Mouse (Mus musculus): Measurements from ENCODE around the gene Tmem45a.
"Not testable (repeated sequence)": the region's sequence is repeated elsewhere in the genome, so short reads cannot be mapped to it uniquely, and the experiment has no call there.

Gene Tmem45a

DNA sequence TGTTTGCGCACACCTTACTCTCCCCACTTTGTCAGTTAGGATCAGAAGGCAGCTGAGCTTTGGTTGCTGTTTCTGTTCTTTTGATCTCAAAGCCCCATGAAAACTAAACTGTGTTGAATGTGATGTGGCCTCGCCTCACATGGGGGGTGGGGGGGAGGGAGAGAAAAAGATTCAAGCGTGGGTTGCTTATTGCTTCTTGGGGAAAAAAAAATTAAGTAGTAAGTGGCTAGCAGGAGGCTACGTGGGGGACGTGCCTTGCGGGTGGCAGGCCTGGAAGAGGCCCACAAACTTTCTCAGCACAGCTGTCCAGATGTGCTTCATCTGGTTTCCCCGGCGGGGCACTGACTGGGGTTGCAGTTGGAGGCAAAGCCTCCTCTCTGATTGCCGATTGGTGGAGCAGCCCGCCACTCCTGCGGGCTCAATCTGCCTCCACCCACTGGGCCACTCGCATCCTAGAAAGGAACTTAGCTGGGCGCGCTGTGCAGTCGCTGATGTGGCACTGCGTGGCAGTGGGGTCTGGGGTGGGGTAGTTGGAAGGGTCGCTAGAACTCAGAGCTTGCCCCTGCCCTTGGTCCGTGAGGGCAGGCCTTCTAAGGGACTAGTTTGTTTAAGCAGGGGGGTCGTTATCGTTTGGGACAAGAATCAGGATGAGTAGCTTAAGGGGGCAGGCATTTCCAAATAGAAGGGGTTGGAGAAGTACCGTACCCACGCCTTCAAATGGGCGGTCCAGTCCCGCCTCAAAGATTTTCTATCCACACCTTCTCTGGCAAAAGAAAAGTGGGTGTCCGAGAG, at the start of gene Tmem45a:
Gene Tmem45a, minus strand, starts transcription at position 343 of the 792 bp plus-strand sequence.
- DNase-seq = peak; percentile 94

DNA sequence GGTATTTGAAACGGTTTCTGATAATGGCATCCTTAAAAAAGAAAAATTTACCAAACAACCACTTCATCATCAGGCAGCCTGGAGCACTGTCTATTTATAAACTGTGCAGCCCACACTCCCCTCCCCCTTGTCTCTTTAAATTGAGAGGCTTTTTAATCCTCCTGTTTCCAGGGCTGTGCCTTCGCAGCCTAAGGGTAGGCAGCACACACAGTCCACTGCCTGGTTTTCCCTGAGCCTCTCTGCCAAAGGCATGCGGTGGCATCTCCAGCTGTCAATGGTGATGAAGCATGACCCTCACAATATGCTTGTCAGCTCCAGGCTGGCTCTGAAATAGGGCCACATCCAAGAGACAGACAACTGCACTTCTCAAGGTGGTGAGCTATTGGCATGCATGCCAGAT, 42.1 kb upstream of the Tmem45a start, which contains the start of gene Lnp1:
Gene Lnp1, minus strand, starts transcription at position 39 of the 400 bp plus-strand sequence.
- DNase-seq = no peak

DNA sequence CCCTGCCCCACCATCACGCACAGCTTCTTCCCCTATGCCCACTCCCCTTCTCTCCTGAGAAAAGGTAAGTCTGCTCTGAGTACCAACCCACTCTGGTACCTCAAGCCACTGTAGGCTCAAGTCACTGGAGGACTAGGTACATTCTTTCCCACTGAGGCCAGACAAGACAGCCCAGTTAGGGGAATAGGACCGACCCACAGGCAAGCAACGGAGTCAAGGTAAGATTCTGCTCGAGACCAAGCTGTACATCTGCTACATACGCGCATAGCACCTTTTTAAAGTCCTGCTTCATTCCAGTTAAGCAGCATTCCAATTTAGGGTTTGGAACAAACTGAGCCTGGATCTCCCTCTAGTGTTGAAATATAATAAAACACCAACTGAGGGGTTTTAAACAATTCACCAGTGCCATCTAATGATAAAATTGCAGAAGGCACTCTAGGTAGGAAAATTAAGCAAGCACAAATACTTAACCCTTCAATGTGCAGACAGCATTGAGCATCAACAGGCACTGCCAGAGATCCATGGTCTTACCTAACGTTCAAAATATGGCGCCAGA, 34.2 kb upstream of the Tmem45a start:
- DNase-seq = peak; percentile 48

DNA sequence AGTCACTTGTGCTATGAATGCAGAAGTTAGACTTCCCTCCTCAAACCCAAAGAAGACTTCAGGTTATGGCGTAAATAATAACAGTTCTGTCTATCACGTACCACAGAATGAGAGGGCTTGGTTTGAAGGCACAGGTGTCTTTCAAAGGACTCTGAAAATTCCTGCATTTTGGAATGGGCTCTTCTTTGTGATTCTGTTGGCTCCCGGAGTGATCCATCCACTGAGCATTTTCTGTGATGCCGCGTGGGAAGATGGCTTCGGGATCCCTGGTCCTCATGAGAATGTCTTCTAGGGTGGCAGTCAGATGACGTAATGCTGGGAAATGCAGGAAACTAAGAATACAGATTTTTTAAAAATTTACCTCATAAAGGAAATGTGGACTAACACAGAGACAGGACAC, 31.3 kb upstream of the Tmem45a start:
- no peak for DNase-seq

DNA sequence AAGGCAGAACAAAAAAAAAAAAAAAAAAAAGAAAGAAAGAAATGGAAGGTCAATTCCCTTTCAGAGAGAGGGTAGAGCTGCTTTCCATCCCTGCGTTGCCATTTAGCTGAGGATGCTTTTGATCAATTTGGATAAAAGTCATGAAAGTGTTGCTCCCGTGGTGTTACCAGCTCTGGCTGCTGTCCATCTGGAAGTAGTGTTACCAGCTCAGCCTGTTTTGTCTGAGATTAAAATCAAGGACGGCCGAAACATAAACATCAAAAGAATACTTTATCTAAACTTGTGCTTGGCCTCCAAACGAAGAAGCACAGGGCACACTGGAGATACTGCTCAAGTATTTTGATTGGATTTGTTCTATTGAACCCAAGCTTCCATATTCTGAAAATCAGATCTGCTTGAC, 23.0 kb upstream of the Tmem45a start:
- no peak for DNase-seq

DNA sequence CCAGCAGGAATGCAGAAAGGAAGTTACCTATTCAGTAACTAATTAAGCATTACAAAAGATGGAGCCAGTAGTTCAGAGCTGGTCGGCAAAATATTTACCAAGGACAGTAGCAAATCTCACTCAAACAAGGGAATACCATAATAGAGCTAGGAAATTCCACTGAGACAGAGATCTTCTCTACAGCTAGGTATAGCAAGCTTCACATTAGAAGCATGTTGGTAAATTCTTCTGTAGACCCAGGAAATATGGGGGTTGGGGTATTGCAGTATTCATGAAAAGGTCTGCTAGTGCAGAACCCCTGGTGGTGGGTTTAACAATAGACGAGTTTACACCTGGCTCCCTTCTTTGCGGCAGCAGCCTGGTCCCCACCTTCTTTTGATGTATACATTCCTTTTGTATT, 16.2 kb upstream of the Tmem45a start:
- not testable (repeated sequence) for DNase-seq

DNA sequence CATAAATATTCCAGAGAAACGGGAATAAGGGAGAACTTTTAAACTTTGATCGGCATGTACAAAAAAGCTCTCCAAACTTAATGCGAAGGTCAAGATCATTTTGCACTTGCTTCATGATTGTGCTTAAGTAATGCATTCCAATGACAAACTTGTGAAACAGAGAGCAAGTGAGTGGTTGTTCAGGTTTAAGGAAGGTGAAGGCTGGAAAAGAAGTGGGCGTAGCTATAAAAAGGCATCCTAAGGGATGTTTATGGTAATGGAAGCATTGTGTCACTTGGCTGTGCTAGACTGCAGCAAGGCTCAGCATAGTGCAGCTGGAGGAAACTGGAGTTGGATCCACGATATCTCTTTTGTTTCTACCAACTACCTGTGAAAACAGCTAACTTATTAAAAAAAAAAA, 5.6 kb upstream of the Tmem45a start:
- no peak for DNase-seq

DNA sequence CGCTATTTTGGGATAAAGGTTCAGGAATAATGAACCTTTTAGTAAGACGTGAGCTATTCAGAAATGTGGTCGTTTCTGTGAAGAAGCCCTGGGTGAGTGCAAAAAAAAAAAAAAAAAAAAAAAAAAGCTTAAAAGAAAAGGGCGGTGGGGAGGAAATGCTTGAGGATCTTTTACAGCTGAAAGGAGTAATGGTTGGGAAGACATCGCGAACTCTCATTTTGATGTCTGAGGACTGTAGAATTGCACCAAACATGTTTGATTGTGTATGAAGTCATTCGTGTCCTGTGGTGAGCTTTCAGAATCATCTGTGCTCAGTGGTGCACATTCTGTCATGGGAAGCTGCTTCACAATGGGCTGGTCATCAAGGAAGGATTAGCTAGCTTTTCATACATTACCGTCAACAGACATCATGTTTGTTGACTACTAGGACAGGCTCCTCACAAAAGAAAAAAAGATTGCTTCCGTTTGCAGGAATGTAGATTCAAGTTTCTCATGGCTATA, 700 bp upstream of the Tmem45a start:
- no peak for DNase-seq

DNA sequence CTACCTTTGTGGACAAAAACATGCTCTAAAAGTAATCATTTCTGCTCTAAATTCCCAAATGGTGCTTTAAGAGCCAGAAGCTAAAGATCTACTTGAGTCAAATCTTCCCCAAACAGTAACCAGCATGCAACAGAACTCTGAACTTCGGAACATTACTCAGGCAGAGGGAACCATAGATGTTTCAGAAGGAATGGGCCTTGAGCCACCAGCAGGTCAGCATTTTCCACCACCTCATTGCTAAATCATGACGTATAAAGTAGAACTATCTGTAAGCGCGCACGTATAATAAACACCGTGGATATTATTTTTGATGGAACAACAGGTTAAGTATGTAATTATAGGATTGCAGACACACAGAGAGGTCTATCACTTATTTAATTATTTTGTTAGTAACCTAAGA, 1.2 kb downstream of the Tmem45a start:
- no peak for DNase-seq

DNA sequence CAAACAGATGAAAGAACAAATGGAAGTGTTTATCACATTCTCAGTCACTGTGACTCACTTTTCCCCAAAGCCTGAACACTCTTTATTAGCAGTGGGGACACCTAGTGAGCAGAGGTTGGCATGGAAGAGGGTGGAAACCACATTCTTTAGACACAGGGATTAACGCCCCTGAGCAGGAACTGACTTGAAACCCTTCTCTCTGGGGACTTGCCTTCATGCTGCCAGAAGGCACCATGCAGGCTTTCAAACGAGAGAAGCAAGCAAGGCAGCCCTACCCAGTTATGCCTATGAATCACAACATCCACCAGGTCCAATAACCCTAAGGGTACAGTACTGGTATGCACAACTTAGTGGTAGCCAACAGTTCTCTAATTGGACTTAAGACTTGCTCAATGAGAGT, 12.6 kb downstream of the Tmem45a start:
- no peak for DNase-seq

DNA sequence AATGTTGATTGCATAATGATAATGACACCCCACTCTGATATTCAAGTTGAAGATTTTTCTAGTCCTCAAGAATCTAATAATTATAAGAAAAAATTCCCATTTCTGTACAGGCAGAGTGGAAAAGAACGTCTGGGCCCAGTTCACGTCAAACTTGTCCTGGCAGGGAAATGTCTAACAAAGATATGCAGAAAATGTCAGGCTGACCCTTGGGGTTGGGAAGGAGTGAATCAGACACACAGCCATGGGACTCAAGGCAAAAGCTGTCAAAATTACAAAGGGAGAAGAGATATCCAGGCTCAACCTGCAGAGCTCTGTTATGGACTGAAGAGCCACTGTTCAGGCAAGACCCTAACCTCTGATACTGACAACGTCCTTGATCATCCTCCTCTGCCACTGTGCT, 15.5 kb downstream of the Tmem45a start:
- DNase-seq = no peak

DNA sequence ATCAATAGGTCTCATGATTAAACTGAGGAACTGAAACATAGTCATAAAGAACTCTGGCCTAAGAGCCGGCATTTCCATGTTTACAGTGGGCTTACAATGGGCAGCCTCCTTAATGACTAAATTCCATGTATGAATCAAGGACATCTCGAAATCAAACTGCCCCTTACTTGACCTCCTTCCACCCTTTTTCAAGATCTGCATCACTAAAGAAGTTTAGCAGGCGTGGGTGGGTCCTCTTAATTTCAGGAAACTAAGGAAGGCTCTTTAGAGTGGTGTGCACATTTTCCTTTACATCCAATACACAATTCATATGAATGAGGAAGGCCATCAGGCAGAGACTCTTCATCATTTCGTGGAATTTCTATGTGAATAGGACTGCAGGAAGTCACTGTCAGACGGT, 17.6 kb downstream of the Tmem45a start:
- no peak for DNase-seq

DNA sequence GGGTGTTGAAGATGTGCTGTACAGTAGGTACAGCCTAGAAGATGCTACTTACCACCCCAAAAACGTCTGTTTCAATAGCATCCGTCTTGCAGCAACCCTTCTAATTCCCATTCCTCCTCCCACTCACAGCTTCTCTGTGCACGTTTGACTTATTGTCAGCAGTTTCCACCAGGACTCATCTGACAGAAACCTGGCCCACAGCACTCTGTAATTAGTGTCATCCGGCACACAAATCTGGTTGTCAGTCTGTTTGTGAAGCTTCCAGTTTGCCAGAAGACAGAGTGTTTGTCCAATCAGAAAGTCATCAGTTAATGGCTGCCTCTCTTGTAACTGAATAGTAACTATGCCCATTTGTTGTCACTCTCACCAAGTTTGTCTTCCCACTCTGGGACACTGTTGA, 18.4 kb downstream of the Tmem45a start:
- DNase-seq = peak; percentile 24

DNA sequence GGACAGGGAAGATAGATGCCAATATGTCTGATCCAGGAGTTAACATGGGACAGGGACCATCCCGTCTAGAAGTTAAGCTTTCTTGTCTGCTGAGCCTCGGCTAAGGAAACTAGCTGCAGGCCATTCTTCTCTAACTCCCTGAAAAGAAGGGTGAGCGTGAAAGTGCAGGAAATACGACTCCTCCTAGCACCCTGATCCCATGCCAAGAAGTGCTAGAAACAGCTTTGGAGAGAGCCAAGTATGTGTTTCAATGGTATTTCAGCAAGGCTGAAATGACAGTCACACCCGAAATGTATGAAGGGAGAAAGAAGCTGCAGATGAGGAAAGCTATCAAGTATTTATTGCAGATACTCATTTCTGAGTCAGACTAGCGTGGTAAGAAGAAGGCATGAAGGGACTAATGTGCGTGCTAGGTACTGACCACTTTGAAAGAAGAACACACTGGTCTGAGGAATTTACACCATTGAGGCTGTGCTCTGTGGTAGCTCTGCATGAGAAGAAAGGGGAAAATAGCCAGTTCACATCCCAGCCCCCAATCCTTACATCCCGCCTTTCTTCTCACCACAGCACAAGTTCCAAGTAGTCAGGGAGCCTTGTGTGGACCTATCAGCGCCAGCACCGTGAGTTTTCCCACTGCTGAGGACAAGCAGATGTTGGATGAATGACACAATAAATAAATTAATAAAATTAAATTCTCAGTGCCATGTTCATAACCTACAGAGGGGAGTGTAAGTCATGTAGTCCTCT, 33.0 kb downstream of the Tmem45a start:
- DNase-seq = peak; percentile 81

DNA sequence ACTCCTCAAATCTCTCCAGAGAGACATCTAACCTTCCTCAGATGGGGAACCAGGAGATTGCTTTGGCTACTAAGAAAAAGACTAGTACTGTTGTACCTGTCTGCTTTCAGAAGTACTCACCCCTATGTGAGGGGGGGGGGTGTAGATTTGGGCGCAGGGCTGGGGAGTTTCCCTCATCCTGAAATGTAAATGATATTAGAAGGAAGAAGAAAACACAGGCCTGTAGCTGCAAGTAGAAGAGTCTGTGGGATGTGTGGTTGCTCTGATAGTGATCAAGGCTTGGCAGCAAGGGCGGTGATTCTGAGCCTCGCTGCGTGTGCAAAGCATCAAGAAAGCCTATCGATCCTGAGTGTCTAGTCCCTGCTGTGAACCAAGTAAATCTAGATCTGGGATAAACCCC, 43.0 kb downstream of the Tmem45a start:
- no peak for DNase-seq

DNA sequence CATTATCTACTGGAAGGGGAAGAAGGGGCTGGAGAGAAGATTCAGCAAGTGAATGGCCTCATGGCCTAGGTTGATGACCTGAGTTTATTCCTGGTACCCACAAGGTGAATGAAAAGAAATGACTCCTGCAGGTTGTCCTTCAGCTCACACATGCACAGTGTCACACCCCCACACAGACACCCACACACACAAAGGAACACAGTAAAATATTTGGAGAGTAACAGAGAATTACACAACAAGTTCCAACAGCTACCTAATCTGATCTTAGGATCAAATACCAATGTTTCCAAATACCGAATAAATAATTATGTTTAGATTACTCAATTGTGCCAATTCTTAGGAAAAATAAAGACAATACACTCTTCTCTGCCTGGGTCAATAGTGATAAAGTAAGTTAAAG, 52.7 kb downstream of the Tmem45a start:
- no peak for DNase-seq

DNA sequence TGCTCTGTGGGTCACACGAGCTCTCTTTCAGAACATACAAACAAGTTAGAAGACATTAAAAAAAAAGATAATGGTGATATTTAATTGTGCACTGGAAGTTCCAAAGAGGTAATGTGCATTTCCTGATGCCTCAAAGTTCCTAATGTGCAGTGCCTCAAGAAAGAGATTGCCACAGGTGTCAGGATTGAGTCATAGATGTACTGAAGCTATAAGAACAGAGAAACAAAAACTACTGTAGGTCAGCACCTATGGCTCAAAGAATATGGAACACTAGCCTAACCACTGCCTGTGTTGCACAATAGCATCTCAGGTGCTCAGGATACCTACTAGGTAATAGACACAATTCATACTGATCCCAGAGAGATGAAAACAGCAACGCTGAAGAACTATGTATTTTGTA, 54.0 kb downstream of the Tmem45a start:
- DNase-seq = no peak

DNA sequence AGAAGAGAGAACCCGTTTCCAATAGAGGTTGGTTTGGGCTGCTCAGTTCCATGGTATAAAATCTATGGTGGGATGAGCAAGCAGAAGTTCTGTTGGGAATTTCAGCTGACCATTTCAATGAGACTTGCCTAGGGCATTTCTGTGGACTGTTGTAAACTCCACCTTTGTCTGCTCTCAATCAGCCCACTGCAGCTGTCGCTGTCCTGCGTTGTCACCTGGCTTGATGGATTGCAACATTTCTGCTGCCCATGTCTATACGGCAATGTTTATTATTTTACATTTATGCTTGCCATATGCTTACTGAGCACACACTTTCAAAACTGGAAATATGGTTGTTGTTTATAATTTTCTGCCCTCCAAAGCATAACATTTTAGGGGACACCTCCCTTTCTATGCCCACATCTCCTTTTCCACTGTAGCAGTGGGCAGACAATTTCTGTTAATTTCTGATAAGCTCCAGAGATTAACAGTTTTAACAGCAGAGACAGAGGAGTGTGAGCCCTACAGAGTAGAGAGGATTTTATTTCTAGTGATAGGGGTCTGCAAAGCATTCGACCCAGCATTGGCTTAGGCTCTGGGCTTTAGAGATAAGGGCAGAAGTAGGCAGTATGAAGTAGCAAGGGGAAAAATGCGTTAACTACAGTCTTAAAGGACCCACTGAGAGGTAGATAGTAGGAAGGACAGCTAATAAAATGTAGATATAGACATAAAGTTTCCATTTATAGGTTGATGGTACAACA, 84.4 kb downstream of the Tmem45a start:
- DNase-seq = no peak

DNA sequence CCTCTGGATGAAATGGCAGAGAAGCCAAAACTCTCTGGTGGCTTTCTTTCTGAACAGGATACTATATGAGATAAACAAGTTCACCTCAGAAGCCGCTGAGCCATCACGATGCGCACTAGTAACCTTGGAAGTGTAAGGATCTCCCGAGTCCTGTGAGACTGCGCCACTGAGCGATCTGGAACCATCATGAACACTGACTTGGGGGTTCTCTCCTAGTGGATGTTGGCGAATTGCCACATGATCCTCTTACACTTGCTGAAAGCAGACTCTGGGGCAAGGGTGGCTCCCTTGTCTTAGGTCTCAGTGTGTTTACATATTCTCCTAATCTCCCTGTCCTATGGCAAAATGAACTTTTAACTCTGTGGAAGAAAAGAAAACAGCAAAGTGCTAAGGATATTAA, 85.0 kb downstream of the Tmem45a start:
- DNase-seq = no peak

DNA sequence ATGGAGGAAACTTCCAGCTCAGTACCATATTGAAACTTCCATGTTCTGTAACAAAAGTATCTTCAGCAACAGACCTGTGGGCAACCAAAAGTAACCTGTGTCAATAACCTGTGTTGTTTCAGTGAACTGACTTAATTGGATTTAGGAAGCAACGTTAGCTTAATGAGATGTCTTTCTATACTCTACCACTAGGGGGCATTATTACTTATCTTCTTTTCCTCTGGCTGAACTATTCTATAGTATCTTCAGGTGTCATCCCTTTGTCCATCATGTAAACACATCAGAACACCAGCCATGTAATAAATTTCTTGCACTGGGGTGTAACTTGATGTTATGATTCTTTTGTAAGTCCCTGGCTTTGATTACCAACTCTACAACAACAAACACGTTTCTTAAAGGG, 85.5 kb downstream of the Tmem45a start:
- DNase-seq = no peak

DNA sequence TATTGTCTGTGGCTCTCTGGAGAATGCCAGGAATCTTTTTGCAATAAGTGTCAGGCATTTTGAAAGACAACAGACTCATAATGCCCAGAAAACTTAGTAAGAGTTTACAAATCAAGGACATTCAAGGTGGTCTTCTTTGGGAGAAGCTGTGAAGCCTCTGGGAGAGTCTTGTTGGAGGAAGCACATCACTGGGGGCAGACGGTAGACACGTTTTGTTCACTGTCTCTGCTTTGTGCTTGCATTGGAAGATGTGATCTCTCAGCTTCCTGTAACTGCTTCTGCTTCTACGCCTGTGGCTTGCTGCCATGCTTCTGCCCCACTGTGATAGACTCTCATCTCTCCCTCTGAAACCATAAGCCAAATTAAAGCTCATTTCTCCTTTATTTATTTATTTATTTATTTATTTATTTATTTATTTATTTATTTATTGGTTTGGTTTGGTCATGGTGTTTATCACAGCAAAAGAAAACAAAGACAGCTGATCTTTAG, 86.4 kb downstream of the Tmem45a start:
- DNase-seq = no peak

DNA sequence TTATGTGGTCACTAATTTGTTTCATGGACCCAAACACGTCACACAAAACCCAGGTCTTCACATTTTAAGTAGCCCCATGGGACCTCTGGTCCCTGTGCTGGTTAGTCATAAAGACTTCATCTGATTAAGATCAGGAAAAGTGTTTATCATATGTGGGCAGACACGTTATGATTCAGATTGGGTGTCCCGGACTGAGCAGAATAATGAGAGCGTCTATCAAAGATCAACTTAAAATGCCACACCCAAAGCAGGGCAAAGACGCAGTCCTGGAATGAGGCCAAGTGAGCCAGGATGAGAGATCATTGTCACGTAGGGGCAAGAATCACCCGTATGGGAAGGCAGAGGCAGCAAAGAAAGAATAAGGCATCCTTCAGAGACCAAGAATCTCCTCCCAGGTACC, 87.1 kb downstream of the Tmem45a start:
- DNase-seq = no peak

All from lung, postnatal 10 days (tissue).